Mouse (Mus musculus): ENCODE results near the gene Cnksr1. TPM values are rescaled to one million over a fixed set of nuclear protein-coding genes. Genes with fewer than 3 reads are reported as not detected.
A peak's percentile ranks its signal among the peaks of the same experiment; 100 is the strongest.

Gene Cnksr1
- total RNA-seq, 2 experiments from 2014 or later, result 0.19 to 0.58 TPM

DNA sequence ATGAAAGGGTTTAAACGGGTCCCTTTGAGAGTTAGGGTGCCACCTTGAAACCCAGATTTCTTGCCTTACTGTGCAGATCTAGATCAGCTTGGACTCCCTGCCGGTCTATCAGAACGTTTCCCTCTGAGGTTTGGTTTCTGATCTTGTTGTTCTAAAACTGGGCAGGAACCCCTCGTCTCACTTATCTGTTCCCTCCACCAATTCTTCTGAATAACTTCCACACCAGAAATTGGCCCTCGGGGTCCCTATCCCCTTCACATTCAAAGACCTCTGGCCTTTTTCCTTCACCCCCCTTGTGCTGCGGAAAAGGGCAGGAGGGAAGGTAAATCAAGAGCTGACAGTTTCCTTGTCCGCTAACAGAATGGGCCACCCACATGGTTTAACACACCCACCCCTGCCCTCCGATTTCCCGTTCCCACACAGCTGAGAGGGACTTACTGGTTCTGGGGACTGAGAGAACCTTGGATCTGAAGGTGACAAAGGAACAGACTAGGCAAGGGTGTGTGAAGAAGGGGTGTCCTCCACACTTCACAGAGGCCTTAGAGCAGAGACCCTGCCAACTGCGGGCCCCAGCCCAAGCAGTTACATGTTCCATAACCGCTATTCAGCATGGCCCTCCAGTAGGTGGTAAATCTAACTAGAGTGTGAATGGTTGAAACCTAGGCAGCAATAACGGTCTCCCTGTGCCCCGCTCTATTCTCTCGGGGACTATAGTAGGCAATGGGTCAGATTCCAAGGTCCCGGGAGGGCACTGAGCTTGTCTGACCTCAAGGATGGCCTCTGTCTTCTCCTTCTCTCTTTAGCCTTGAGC lies 14.9 kb upstream of the Cnksr1 start:
- no peak for DNase-seq (ENCODE audit: low spot score in 2 of 2)

DNA sequence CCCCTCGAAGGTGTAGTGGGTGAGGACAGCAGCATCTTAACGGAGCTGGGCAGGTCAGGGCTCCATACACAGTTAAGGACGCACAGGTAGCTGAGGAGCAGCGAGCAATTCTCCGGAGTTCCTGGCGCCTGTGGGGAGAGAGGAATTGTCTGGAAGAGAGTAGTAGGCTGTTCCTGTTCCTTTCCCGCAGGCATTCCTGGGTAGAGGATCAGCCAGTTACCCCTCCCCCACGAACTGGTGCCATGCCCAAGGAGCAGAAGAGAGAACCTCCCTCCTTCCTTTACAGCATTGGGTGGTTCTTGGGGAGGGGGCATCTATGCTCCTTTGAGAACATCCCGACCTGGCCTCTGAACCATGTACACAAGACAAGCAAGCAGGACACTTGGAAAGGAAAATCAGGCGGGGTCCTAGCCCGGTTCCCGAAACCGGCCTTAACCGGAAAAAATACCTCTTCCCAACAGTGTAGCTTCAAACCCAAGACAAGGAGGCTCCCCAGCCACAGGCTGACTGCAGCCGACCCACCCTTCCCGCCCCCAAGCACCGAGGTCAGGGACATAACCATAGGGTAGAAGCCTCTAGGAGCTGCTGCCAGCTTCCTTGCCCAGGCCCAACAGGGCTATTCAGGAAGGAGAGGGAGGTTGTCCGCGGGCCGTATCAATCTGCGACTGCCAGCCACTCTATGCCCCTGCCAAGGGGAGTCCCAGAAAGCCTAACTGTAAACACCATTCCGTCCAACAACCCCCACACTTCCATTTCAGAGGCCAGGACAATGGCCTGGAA lies 14.1 kb upstream of the Cnksr1 start:
- no peak for DNase-seq (ENCODE audit: low spot score in 2 of 2)

DNA sequence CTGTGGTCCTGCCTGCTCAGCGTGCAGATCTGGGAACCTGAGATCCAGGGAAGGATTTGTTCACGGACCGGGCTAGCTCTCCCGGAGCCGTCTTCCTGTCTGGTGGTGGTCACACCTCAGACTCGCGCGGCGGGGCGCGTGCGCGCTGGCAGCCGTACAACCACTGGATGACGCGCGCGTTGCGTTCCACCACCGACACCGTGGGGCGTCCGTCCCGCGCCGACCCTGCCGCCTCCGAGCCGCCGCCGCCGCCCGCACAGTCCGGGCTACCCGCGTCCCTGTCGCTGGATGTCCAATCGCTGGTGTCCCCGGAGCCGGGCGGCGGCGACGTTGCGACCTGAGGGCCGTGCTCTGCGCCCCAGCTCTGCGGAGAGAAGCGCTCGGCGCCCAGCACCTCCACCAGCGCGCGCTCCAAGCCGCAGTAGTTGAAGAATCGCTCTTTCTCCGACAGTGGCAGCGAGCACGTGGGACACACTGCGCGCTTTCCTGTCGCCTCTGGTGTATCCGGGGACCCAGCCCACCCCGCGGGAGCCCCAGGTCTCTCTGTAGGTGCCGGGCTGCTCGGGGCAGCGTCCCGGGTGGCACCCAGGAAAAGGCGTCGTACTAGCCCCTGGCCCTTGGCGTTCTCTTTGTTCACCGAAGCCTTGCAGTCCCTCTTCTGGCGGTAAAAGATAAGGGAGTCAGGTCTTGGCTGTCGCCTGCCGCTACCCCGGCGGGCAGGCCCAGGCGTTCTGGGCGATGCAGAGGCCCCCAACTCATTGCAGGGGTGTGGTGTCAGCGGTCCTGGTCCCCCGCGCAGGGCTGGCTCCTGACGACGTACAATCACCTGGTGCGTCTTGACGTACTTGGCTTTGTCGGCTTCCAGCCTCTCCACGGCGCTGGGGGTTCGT lies 13.3 kb upstream of the Cnksr1 start:
- DNase-seq (ENCODE audit: low spot score in 2 of 2), result peak in 1 of 2 experiments; percentile 28

DNA sequence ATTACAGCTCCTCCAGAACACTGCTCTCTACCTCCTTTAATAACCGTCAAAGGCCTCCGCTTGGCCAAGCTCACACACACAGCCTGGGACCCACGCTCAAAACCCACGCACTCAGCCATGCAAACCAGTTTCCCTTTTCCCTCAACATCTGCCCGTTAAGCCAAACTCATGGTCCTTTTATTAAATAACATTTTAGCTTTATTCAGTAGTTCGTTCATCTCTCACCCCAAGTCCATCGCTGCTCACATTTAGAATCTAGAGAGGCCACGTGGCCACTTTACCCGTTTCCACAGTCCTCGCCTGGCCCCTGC lies 12.7 kb upstream of the Cnksr1 start:
- no peak for DNase-seq (ENCODE audit: low spot score in 2 of 2)

DNA sequence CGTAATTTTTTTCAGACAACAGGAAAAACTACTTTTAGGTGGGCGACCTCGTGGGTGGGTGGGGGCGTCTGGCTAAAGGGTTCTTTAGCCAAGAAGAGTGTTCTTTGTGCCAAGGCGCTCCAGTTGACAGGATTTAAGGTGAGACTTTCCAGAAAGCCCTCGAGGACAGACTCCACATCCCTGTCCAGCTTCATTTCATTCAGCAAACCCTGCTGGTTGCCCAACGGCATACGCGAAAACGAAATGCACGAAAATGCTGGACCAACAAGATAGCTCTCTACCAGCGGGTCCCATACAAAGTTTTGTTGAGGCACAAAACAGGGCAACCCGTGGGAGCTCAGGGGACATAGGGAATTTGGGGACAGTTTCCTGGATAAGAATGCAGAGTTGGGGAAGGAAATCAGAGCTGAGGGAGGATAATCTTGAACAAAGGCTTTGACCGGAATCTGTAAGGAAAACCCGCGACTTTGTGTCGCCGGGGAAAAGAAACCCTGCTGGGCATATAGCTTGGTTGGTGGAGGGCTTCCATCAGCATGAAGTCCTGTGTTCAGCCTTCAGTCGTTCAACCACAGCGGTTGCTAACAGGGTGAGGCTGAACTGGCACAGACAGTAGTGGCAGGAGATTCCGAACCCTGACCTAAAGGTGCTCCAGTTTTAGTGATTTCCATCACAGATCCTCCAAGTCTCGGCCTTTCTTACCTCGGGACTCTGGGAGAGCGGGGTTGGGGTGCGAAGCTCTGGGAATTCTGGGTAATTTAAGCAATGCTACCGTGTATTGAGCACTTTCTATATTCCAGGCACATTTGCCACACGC lies 12.1 kb upstream of the Cnksr1 start:
- no peak for DNase-seq (ENCODE audit: low spot score in 2 of 2)

DNA sequence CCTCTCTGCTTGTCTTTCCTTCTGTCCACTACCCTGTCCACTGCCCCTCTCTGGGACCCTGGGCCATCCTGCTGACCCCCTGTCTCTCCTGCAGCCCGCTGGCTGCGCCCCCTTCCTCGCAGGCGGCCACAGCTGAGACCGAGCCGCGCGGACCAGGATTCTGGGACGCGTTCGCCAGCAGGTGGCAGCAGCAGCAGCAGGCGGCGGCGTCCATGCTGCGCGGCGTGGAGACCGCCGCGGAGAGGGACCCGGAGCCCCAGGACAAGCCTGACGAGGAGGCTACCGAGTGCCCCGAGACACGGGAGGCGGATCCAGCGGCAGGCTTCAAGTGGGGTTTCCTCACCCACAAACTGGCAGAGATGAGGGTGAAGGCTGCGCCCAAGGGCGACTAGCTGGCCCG lies 11.5 kb upstream of the Cnksr1 start:
- peak; percentile 61 to 72 for DNase-seq (ENCODE audit: low spot score in 2 of 2)

DNA sequence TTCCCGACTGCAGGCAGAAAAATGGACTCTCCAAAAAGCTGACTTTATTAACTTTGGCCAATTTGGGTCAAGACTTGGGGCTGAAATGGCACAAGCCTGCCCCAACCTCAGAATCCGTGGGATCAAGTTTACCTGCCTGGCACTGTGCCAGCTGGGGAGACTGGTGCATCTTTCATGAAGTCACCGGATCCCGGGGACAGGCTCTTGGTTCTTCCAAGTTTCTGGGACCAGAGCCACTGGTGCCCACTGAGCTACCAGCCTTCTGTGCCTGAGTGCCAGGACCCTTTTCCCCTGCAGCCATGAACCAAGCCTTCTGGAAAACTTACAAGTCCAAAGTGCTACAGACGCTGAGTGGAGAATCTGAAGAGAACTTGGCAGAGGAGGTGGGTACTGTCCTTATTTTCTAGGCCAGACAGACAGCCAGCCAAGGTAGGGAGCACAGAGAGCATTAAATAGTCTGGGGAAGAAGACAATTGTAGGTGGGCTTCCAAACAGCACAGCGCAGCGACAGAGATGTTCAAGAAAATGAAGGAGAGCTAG lies 8.6 kb upstream of the Cnksr1 start, which contains the start of gene Gm30191:
Gene Gm30191 (plus strand): TSS at position 217 of the 540 bp plus-strand sequence.
- DNase-seq (ENCODE audit: low spot score in 2 of 2), result no peak

DNA sequence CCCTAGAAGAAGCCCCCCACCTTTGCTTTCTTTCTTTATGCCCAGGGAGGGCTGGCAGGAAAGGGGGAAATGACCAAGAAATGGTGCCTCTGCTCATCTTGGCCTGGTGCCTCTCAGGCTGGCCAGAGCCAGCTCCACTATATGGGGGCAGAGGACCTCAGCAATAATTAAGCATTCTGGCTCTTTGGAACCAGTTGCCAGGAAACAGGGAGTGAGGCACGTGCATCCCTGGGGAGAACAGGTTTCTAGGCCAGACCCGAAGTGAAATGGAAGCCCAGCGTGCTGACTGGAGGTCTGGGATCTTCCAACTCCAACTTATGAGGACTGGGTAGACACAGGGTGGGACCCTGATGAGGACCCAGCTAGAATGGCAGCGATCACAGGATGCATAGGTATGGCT lies 8.1 kb upstream of the Cnksr1 start:
- no peak for DNase-seq (ENCODE audit: low spot score in 2 of 2)

DNA sequence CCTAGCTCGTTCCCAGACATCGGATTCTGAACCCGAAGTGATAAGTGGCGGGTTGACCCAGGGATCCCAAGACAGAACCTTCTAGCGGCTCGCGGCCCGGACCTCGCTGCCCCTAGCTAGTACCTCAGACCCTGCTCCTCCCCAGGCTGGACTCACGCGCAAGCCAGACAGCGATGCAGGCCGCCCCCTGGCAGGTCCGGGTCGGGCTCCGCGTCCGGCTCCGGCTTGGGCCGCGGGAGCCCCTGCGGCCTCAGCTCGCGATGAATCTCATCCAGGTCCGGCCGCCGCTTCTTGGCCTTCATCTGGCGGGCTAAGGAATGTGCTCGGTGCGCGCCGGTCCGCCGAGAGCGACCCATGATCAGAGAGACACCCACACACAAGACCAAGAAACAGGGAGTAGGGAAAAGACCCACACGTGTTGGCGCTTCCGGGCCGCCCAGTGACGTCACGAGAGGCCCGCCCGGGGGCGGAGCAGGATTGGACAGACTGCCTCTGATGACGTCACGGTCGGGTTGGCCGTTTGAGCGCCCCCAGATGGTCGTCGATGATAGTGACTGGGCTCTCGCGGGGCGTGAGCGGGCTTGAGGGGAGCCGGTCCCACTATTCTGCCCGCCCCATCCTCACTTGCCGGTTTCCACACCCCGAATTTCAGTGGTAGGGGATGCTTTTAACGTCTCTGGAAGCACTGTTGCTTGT lies 7.1 kb upstream of the Cnksr1 start, which contains the start of gene Zfp593:
Gene Zfp593 (minus strand): TSS at position 445 of the 696 bp plus-strand sequence.
- DNase-seq (ENCODE audit: low spot score in 2 of 2), result peak; percentile 95 to 96

DNA sequence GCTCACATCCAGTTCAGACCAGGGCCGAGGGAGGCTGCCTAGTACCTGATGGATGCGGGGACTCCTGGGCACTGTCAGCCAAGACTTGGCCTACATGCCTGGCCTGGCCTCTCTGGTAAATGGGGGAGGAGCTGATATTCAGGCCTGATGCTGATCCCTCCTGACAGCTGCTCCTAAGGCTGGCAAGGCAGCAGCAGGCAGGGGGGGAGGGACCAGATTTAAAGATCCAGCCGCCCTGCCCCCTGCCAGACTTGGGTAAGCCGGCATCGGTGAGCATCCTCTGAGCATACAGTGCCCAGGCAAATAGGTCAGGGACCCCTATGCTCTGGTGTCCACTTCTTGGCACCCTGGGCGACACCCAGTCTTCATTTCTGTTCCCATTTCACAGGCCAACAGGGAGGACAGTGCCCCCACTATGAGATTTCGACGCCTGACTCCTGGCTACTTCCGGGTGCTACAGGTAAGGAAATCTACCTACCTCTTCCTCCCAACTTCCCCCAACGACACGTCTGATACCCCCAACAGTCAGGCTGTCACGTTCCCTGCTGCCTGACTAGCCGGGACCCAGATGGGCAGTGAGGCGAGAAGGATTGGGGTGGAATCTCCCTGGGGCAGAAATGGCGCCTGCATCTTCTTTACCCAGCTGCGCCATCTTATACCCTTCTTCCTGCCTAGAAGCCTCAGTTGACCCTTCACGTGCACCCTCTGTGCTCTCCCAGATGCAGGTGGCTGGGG lies 5.5 kb upstream of the Cnksr1 start, which contains the start of gene E130218I03Rik:
Gene E130218I03Rik (plus strand): TSS at position 147 of the 735 bp plus-strand sequence.
- DNase-seq (ENCODE audit: low spot score in 2 of 2), result no peak

DNA sequence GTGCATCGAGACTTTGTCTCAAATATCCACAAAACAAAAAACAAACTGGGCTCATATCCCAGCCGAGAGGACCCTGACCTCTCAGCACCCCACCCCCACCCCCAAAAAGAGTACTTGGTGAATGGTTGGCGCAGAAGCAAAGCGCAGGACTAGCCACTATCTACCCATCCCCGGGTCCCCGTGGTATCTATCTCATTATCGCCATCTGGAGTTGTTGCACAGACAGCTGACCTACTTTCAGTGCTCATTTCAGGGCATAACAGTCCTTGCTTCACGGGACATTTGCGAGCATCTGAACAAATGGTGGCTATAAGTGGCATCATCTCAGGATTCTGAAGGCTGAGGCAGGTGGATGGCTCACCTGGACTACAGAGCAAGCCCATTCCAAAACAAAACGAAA lies 487 bp upstream of the Cnksr1 start:
- no peak for DNase-seq (ENCODE audit: low spot score in 2 of 2)

DNA sequence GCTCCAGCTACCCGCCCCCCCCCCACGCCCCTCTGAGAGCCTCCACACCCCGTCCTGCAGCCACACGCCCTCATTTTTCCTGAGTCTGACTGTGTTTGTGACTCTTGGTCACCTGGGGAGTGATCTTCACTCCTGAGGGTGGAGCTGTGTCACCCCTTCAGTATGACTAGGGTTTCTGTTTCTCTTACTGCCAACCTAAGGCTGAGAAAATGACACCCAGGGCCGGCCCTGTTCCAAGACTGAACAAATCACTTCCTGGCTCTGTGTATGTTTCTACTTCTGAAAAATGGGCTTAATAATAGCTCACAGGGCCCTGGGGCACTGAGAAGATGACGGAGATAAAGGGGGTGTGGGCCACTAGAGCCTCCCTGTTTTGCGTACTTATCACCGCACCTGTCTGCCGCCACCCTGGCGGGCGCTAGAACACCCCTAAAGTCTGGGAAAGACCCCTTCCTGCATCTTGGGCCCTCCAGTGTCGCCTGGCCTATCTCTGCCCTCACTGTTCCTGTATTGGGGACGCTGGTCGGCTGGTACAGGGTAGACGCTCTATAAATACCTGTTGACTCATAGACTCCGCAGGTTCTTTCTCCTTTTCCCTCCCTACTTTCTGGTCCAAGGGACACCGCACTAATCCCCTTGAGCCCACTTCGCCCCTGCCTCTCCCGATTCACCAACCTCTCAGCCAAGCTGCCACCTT lies 469 bp downstream of the Cnksr1 start:
- no peak for DNase-seq (ENCODE audit: low spot score in 2 of 2)

DNA sequence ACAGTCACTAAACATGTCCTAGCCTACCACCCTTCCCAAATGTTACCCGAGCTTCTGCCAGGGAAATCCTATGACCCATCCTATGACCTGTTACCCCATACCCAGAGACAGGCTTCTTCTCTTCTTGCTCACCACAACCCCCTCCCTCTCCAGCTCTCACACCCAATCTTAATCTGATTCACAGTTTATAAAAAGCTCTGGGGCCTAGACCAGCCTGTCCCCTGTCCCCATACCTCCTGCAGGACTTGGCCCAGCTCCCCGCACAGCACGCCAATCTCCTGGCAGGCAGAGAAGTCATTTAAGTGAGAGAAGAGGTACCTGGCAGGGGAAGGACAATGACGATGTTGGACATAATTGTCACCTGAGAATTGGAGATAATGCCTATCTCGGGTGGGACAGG lies 3.3 kb downstream of the Cnksr1 start:
- DNase-seq (ENCODE audit: low spot score in 2 of 2), result no peak

DNA sequence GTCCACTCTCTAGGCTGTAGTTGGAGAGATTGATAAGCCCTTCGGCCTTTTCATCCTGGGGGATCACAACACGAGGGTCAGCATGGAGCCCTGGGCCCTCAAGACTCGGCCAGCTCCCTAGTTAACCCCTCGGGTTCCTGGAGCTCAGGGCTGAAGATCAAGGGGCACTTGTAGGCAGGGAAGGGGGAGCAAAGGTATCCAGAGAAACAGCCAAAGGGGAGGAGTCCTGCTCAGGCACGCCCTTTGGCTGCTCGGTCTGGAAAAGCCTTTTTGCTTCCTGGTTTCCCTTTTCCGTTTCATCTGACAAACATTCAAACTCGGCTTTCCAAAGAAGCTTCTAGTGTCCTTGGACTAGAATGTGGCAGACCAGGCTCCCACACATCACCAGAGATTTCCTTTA lies 7.8 kb downstream of the Cnksr1 start:
- no peak for DNase-seq (ENCODE audit: low spot score in 2 of 2)

DNA sequence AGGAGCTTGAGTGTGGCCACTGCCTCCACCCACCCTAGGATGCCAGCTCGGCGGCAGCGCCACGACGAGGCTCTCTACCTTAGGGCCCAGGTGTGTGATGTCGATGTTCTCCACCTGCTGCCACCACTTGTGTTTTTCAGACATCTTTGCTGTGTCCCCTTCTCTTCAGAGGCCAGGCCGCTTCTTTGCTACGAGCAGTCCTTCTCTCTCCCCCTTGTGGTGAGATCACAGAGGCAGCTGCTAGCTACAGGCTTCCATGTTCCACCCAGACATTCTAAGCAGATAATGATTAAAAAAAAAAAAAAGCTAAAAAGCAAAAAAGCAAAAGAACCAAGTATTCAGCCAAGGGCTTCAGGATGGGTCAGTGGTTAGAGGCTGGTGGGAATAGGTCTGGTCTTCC lies 11.0 kb downstream of the Cnksr1 start, which contains the start of gene Catsper4:
Gene Catsper4 (minus strand): TSS at position 190 of the 400 bp plus-strand sequence.
- peak in 1 of 2 experiments; percentile 16 for DNase-seq (ENCODE audit: low spot score in 2 of 2)

DNA sequence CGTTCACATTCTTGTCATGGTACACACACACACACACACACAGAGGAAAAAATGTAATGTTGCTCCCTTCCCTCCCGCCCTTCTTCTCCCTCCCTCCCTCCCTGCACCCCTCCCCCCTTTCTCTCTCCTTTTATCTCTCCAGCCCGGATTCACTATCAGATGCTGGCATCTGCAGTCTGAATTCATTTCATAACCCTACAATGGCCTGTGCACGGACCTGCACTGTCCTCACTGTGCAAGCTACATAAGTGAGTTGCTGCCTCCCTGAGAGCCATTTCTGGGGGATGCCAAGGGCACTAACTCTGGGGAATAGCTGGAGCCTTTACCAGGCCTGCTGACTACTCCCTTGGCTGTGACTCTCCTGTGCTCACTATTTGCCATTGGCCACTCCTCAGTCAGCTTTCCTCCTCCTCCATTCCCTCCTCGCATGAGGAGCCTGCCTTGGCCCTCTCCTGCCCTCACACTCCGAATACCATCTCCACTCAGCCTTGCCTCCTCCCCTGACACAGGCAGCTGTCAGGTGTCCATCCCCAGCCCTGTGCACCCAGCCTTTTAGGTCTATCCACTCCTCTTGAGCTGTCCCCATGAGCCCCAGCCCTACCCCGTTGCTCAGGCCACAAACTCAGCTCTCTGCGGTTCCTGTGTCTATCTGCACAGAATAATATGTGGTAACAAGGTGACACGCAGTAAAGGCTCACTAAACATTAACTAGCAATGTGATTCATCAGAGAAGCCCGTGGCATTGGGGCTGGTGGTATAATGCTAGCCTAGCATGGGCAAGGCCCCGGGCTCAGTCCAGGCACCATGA lies 15.2 kb downstream of the Cnksr1 start:
- no peak for DNase-seq (ENCODE audit: low spot score in 2 of 2)

DNA sequence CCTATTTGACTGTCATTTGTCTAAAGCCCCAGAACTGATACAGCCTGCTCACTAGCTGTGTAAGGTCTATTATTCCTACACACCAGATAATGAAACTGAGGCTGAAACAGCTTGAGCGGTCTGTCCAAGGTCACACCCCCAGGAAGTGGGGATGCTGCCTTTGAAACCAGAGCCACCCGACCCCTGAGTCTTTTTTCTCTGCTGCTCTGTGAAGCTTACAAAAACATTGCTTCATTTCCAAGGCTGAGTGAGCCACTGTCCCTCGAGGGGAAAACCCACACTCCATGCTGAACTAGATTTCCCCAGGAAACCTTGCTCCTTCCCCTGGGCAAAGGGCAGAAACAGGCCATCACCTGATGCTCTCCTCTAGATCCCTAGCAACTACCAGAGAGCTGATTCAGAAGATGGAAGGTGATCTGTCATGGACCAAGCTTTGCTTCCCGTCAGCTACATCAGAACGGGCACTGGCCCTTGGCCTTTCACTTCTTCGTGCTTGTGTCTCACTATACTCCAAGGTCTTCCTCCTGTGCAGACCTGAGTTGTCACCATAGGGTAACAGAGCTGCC lies 31.6 kb downstream of the Cnksr1 start:
- no peak for DNase-seq (ENCODE audit: low spot score in 2 of 2)

Measured in layer of hippocampus, postnatal 14 days (tissue).